Mouse (Mus musculus): ENCODE results near the gene Oas1d. TPM values are rescaled to one million over a fixed set of nuclear protein-coding genes. Genes with fewer than 3 reads are reported as not detected.
"Not testable (repeated sequence)": the region's sequence is repeated elsewhere in the genome, so short reads cannot be mapped to it uniquely, and the experiment has no call there.

The Oas1d gene
- polyA plus RNA-seq (2015; fragmentation: Nextera tagmentation; extraction: Ambion mirVana), result 0.09 TPM in 1 of 2 replicates, not detected in the other

- H3K9me3 ChIP-seq (replicated peaks); H3K9ac ChIP-seq (replicated peaks); H3K27me3 ChIP-seq (replicated peaks); ATAC-seq (ENCODE audit: low FRiP score); H3K4me1 ChIP-seq; H3K4me3 ChIP-seq (replicated peaks); H3K36me3 ChIP-seq; H3K4me2 ChIP-seq; H3K27ac ChIP-seq (replicated peaks): not testable (repeated sequence)
- WGBS, result 64% methylated on average over 8 of the region's 8 CpGs
These were observed at the start of gene Oas1d for GRCm38 (mm10) chr5:120914204-120914603. Gene Oas1d (plus strand): TSS chr5:120914536.

GRCm38 (mm10) chr5:120865336-120865860 is 48.9 kb upstream of the Oas1d start:
- Histone ChIP-seq H3K9me3 (replicated peaks) (no peaks in the 10 kb centered on the region), H3K9ac (replicated peaks) (no peak overlapping the region)
- WGBS, result 70% methylated on average over 3 of the region's 3 CpGs

GRCm38 (mm10) chr5:120869436-120870015 is 44.8 kb upstream of the Oas1d start:
- Histone ChIP-seq H3K27me3 (replicated peaks) (no peaks in the 10 kb centered on the region), H3K4me3 (replicated peaks) (no peak overlapping the region), H3K27ac (replicated peaks) (no peak overlapping the region), H3K36me3 (no peaks in the 10 kb centered on the region), H3K9me3 (replicated peaks) (no peaks in the 10 kb centered on the region), H3K4me1 (no peaks in the 10 kb centered on the region), H3K4me2 (no peak overlapping the region), H3K9ac (replicated peaks) (no peak overlapping the region)
- WGBS, result 75% methylated on average over 7 of the region's 7 CpGs
- no peak for ATAC-seq (ENCODE audit: low FRiP score)

More at GRCm38 (mm10) chr5:120865336-120865860, 48.9 kb upstream of the Oas1d start:
- H3K4me3 ChIP-seq (replicated peaks), result no peak overlapping the region
- no peak overlapping the region for H3K27ac ChIP-seq (replicated peaks)
- H3K27me3 ChIP-seq (replicated peaks), result no peaks in the 10 kb centered on the region
- H3K4me2 ChIP-seq, result no peak overlapping the region
- ATAC-seq (ENCODE audit: low FRiP score), result no peak
- H3K36me3 ChIP-seq, result no peaks in the 10 kb centered on the region
- H3K4me1 ChIP-seq, result no peaks in the 10 kb centered on the region

GRCm38 (mm10) chr5:120870081-120870480 is 44.3 kb upstream of the Oas1d start:
- no peaks in the 10 kb centered on the region for H3K27me3 ChIP-seq (replicated peaks)
- ATAC-seq (ENCODE audit: low FRiP score), result no peak
- no peaks in the 10 kb centered on the region for H3K36me3 ChIP-seq
- H3K27ac ChIP-seq (replicated peaks), result no peak overlapping the region
- 62% methylated on average over 3 of the region's 3 CpGs for WGBS
- H3K4me1 ChIP-seq, result no peaks in the 10 kb centered on the region
- no peak overlapping the region for H3K9ac ChIP-seq (replicated peaks)
- H3K9me3 ChIP-seq (replicated peaks), result no peaks in the 10 kb centered on the region
- no peak overlapping the region for H3K4me2 ChIP-seq
- H3K4me3 ChIP-seq (replicated peaks), result no peak overlapping the region

- Histone ChIP-seq H3K36me3 (no peaks in the 10 kb centered on the region), H3K4me2 (no peak overlapping the region), H3K4me1 (no peaks in the 10 kb centered on the region), H3K9me3 (replicated peaks) (no peaks in the 10 kb centered on the region), H3K27me3 (replicated peaks) (no peaks in the 10 kb centered on the region), H3K4me3 (replicated peaks) (no peak overlapping the region), H3K9ac (replicated peaks) (no peak overlapping the region), H3K27ac (replicated peaks) (no peak overlapping the region)
- 84% methylated on average over 7 of the region's 7 CpGs for WGBS
- no peak for ATAC-seq (ENCODE audit: low FRiP score)
These were observed 43.6 kb upstream of the Oas1d start for GRCm38 (mm10) chr5:120870782-120871181.

GRCm38 (mm10) chr5:120871469-120871868 is 42.9 kb upstream of the Oas1d start:
- Histone ChIP-seq H3K9ac (replicated peaks) (no peak overlapping the region), H3K4me1 (no peaks in the 10 kb centered on the region), H3K27me3 (replicated peaks) (no peaks in the 10 kb centered on the region), H3K36me3 (no peaks in the 10 kb centered on the region), H3K9me3 (replicated peaks) (no peaks in the 10 kb centered on the region), H3K4me3 (replicated peaks) (no peak overlapping the region), H3K27ac (replicated peaks) (no peak overlapping the region), H3K4me2 (no peak overlapping the region)
- 55% methylated on average over 2 of the region's 2 CpGs for WGBS
- ATAC-seq (ENCODE audit: low FRiP score), result no peak

GRCm38 (mm10) chr5:120876839-120877238 is 37.5 kb upstream of the Oas1d start:
- H3K9ac ChIP-seq (replicated peaks); H3K27me3 ChIP-seq (replicated peaks); H3K4me2 ChIP-seq; ATAC-seq (ENCODE audit: low FRiP score); H3K4me1 ChIP-seq; H3K36me3 ChIP-seq; H3K4me3 ChIP-seq (replicated peaks); H3K27ac ChIP-seq (replicated peaks); H3K9me3 ChIP-seq (replicated peaks): not testable (repeated sequence)
- 67% methylated on average over 2 of the region's 3 CpGs for WGBS

- not testable (repeated sequence) for ATAC-seq (ENCODE audit: low FRiP score)
These were observed 36.9 kb upstream of the Oas1d start for GRCm38 (mm10) chr5:120877407-120877806.

GRCm38 (mm10) chr5:120878803-120879202 is 35.5 kb upstream of the Oas1d start:
- not testable (repeated sequence) for H3K9me3 ChIP-seq (replicated peaks); H3K4me2 ChIP-seq; H3K4me3 ChIP-seq (replicated peaks); H3K9ac ChIP-seq (replicated peaks); H3K27me3 ChIP-seq (replicated peaks); H3K4me1 ChIP-seq; ATAC-seq (ENCODE audit: low FRiP score); H3K27ac ChIP-seq (replicated peaks); H3K36me3 ChIP-seq
- 69% methylated on average over 2 of the region's 2 CpGs for WGBS

More at GRCm38 (mm10) chr5:120877407-120877806, 36.9 kb upstream of the Oas1d start:
- WGBS, result 85% methylated on average over 2 of the region's 2 CpGs
- not testable (repeated sequence) for H3K4me1 ChIP-seq; H3K9me3 ChIP-seq (replicated peaks); H3K27me3 ChIP-seq (replicated peaks); H3K4me3 ChIP-seq (replicated peaks); H3K4me2 ChIP-seq; H3K36me3 ChIP-seq; H3K9ac ChIP-seq (replicated peaks); H3K27ac ChIP-seq (replicated peaks)

GRCm38 (mm10) chr5:120881681-120882080 is 32.7 kb upstream of the Oas1d start:
- H3K4me1 ChIP-seq; H3K4me2 ChIP-seq; ATAC-seq (ENCODE audit: low FRiP score); H3K9me3 ChIP-seq (replicated peaks); H3K27me3 ChIP-seq (replicated peaks); H3K36me3 ChIP-seq; H3K4me3 ChIP-seq (replicated peaks); H3K27ac ChIP-seq (replicated peaks); H3K9ac ChIP-seq (replicated peaks): not testable (repeated sequence)
- WGBS, result 94% methylated on average over 6 of the region's 6 CpGs

GRCm38 (mm10) chr5:120887413-120887812 is 26.9 kb upstream of the Oas1d start, which contains the start of gene Oas1g:
Gene Oas1g (minus strand): TSS chr5:120887613.
- WGBS, result 28% methylated on average over 5 of the region's 9 CpGs
- H3K9ac ChIP-seq (replicated peaks); H3K36me3 ChIP-seq; H3K27me3 ChIP-seq (replicated peaks); H3K27ac ChIP-seq (replicated peaks); ATAC-seq (ENCODE audit: low FRiP score); H3K9me3 ChIP-seq (replicated peaks); H3K4me3 ChIP-seq (replicated peaks); H3K4me1 ChIP-seq; H3K4me2 ChIP-seq: not testable (repeated sequence)

- no peak overlapping the region for H3K9ac ChIP-seq (replicated peaks)
- 63% methylated on average over 6 of the region's 6 CpGs for WGBS
- H3K9me3 ChIP-seq (replicated peaks), result no peaks in the 10 kb centered on the region
- H3K27ac ChIP-seq (replicated peaks), result no peak overlapping the region
- no peaks in the 10 kb centered on the region for H3K36me3 ChIP-seq
- H3K4me2 ChIP-seq, result no peak overlapping the region
- no peak overlapping the region for H3K4me3 ChIP-seq (replicated peaks)
- ATAC-seq (ENCODE audit: low FRiP score), result no peak
- H3K27me3 ChIP-seq (replicated peaks), result no peaks in the 10 kb centered on the region
- no peaks in the 10 kb centered on the region for H3K4me1 ChIP-seq
These were observed 26.5 kb upstream of the Oas1d start for GRCm38 (mm10) chr5:120887831-120888230.
